Mouse (Mus musculus): ENCODE measurements around the gene Ccdc54. TPM values are rescaled to one million over a fixed set of nuclear protein-coding genes. Genes with fewer than 3 reads are reported as not detected.
A peak's percentile ranks its signal among the peaks of the same experiment; 100 is the strongest.

Gene Ccdc54
- polyA plus RNA-seq (2015; fragmentation: Nextera tagmentation; extraction: Ambion mirVana), result not detected in 2 replicates

- Histone ChIP-seq H3K36me3 (no peaks in the 10 kb centered on the region), H3K4me3 (no peak within 1 kb of the TSS), H3K4me1 (peaks cover 4% of the 10 kb centered on the region), H3K27ac (replicated peaks) (no peak within 1 kb of the TSS), H3K27me3 (no peaks in the 10 kb centered on the region), H3K4me2 (replicated peaks) (no peak within 1 kb of the TSS), H3K9ac (replicated peaks) (no peak within 1 kb of the TSS), H3K9me3 (no peaks in the 10 kb centered on the region)
- ATAC-seq (replicated peaks), result no peak
These were observed at the start of gene Ccdc54 for GRCm38 (mm10) chr16:50591054-50591453. Gene Ccdc54, minus strand, starts transcription at chr16:50591154.

DNA sequence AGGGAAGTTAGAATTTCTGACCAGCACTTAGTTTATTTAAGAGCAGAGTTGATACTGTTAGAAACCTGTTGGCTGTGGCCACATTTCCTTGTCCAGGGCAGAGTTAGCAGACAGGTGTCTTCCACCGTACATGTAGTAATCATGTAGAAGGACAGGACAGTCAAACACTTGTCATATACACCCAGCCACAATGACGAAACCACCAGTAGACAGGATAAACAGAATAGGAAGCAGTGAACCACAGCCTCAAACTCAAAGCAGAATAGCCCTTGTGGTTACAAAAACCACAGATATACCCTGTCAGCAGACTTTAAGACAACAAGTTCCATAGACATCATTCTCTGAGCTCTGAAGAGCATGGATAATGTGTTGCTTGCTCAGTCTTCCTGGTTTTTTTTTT lies 41.6 kb upstream of the Ccdc54 start:
- 91% methylated on average over 2 of the region's 2 CpGs for WGBS
- ATAC-seq (replicated peaks), result no peak
- Histone ChIP-seq H3K4me3 (no peak overlapping the region), H3K27ac (replicated peaks) (no peak overlapping the region), H3K4me1 (no peaks in the 10 kb centered on the region), H3K9ac (replicated peaks) (no peak overlapping the region), H3K36me3 (no peaks in the 10 kb centered on the region), H3K9me3 (no peaks in the 10 kb centered on the region), H3K27me3 (no peaks in the 10 kb centered on the region), H3K4me2 (replicated peaks) (no peak overlapping the region)

GRCm38 (mm10) chr16:50615569-50615968 lies 24.6 kb upstream of the Ccdc54 start:
- H3K4me3 ChIP-seq, result no peak overlapping the region
- no peak overlapping the region for H3K4me2 ChIP-seq (replicated peaks)
- WGBS, result 6% methylated on average over 7 of the region's 7 CpGs
- peak; percentile 87 for ATAC-seq (replicated peaks)
- peak overlapping the region; percentile 72 for H3K27ac ChIP-seq (replicated peaks)
- no peaks in the 10 kb centered on the region for H3K27me3 ChIP-seq
- H3K36me3 ChIP-seq, result no peaks in the 10 kb centered on the region
- H3K9ac ChIP-seq (replicated peaks), result no peak overlapping the region
- no peaks in the 10 kb centered on the region for H3K4me1 ChIP-seq
- H3K9me3 ChIP-seq, result no peaks in the 10 kb centered on the region

DNA sequence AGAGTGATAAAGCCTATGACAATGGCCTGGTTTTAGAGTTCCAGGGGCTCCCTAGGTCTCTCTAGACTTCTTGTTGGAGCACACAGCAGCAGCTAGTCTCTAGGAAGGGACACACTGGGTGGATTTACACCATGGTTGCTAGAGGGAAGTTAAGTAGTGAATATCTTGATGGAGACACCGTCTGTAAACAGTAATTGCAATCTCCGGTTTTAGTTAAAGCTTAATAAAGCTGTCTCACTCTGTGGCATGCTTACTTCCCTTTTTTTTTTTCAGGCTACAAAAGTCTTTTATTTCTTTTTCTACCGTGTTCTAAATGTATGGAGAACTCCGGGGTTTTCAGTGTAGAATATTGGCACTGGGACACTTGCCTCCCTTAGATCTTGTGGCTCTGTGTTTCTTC lies 22.0 kb upstream of the Ccdc54 start:
- H3K36me3 ChIP-seq, result no peaks in the 10 kb centered on the region
- H3K9ac ChIP-seq (replicated peaks), result no peak overlapping the region
- no peak overlapping the region for H3K4me2 ChIP-seq (replicated peaks)
- WGBS, result 41% methylated on average over 4 of the region's 4 CpGs
- no peaks in the 10 kb centered on the region for H3K9me3 ChIP-seq
- no peak for ATAC-seq (replicated peaks)
- 0 out of 2 replicates have a peak, but pooled peaks cover 4% of the 10 kb centered on the region for H3K4me1 ChIP-seq
- H3K4me3 ChIP-seq, result no peak overlapping the region
- no peaks in the 10 kb centered on the region for H3K27me3 ChIP-seq
- no peak overlapping the region for H3K27ac ChIP-seq (replicated peaks)

DNA sequence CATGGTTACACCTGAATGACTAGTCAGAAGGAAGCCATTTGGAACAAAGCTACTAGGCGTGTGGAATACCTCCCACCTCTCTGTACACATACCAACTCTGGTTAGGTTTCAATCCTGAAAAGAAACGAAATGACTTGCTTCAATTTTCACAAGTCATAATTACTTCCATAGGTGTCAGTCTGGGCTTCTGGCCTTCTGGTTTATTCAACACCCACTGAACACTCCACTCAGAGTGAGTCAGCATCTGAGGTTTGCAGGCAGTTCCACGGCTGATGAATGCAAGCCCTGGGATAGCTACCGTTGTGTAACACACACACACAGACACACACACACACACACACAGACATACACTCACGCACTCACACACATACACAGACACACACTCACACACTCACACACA lies 19.6 kb upstream of the Ccdc54 start:
- H3K4me1 ChIP-seq, result 0 out of 2 replicates have a peak, but pooled peaks cover 6% of the 10 kb centered on the region
- ATAC-seq (replicated peaks), result no peak
- H3K9ac ChIP-seq (replicated peaks), result no peak overlapping the region
- WGBS, result 81% methylated on average over 5 of the region's 5 CpGs
- H3K4me3 ChIP-seq, result no peak overlapping the region
- H3K36me3 ChIP-seq, result no peaks in the 10 kb centered on the region
- H3K27me3 ChIP-seq, result no peaks in the 10 kb centered on the region
- no peaks in the 10 kb centered on the region for H3K9me3 ChIP-seq
- H3K4me2 ChIP-seq (replicated peaks), result no peak overlapping the region
- H3K27ac ChIP-seq (replicated peaks), result no peak overlapping the region

DNA sequence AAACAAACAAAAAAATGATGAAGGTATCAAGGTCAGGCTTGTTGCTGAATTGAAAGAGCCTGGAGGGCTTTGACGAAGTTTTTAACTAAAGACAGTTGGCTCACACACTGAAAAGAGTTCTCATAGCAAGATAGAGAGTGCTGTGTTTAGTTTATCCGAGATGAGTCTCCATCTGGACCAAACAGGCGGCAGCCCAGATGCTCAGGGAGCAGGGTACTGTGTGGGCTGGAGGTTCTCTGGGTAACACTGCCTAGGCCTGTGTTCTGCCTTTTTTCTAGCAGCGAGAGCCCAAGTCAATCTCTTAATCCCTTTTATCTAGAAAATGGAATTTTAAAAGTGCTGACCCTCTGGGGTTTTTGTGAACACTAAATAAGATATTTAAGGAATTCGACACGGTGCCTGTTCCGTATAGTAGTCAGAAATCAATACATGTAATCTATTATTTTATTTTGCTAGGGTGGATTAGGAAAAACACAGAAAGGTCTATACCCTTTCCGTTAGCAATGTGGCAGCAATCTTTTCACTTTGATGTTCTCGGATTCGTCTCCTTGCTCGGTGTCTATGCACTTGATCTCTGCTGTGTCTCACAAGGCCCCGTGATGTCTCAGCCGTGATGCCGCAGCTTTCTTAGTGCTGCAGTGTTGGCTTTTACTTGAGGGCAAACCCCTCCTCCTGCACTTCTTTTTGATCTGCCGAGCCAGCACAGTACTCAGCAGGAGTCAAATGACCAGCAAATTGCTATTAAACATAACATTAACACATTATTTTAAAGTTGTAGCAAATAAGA lies 17.0 kb upstream of the Ccdc54 start:
- Histone ChIP-seq H3K4me3 (no peak overlapping the region), H3K27me3 (no peaks in the 10 kb centered on the region), H3K36me3 (no peaks in the 10 kb centered on the region), H3K4me2 (replicated peaks) (no peak overlapping the region), H3K9ac (replicated peaks) (no peak overlapping the region), H3K4me1 (0 out of 2 replicates have a peak, but pooled peaks cover 6% of the 10 kb centered on the region), H3K9me3 (no peaks in the 10 kb centered on the region), H3K27ac (replicated peaks) (no peak overlapping the region)
- peak; percentile 80; the same call in 1 of the 2 replicates for ATAC-seq (replicated peaks)
- 44% methylated on average over 15 of the region's 15 CpGs for WGBS

- H3K4me3 ChIP-seq, result no peak overlapping the region
- WGBS, result 77% methylated on average over 11 of the region's 11 CpGs
- H3K9ac ChIP-seq (replicated peaks), result no peak overlapping the region
- H3K36me3 ChIP-seq, result no peaks in the 10 kb centered on the region
- no peak overlapping the region for H3K27ac ChIP-seq (replicated peaks)
- no peaks in the 10 kb centered on the region for H3K9me3 ChIP-seq
- no peak overlapping the region for H3K4me2 ChIP-seq (replicated peaks)
- H3K4me1 ChIP-seq, result 0 out of 2 replicates have a peak, but pooled peaks cover 6% of the 10 kb centered on the region
- ATAC-seq (replicated peaks), result no peak
- H3K27me3 ChIP-seq, result no peaks in the 10 kb centered on the region
These were observed 13.9 kb upstream of the Ccdc54 start for GRCm38 (mm10) chr16:50604826-50605225.

DNA sequence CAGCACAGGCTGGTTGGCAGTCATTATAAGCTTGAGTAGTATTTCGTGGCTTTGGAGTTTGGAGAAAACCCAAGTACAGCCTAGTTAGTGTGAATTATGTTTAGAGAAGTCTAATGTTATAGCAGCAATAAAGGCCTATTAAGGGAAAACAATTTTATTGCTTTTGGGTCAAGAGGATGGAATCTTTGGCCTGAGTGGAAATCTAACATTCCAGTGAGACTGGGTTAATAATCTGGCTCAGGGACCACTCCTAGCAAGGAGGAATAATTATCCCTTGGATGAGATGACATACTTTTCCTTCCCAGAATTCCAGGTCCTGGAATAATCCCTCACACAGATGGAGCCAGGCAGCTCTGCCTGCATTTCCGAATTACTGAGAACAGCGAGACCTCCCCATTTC lies 11.0 kb upstream of the Ccdc54 start:
- no peak for ATAC-seq (replicated peaks)
- no peak overlapping the region for H3K4me2 ChIP-seq (replicated peaks)
- H3K9ac ChIP-seq (replicated peaks), result no peak overlapping the region
- no peaks in the 10 kb centered on the region for H3K36me3 ChIP-seq
- H3K27me3 ChIP-seq, result no peaks in the 10 kb centered on the region
- no peaks in the 10 kb centered on the region for H3K4me1 ChIP-seq
- H3K27ac ChIP-seq (replicated peaks), result no peak overlapping the region
- no peaks in the 10 kb centered on the region for H3K9me3 ChIP-seq
- 76% methylated on average over 3 of the region's 3 CpGs for WGBS
- H3K4me3 ChIP-seq, result no peak overlapping the region

- no peak for ATAC-seq (replicated peaks)
These were observed 9.7 kb upstream of the Ccdc54 start for GRCm38 (mm10) chr16:50600665-50601064.

DNA sequence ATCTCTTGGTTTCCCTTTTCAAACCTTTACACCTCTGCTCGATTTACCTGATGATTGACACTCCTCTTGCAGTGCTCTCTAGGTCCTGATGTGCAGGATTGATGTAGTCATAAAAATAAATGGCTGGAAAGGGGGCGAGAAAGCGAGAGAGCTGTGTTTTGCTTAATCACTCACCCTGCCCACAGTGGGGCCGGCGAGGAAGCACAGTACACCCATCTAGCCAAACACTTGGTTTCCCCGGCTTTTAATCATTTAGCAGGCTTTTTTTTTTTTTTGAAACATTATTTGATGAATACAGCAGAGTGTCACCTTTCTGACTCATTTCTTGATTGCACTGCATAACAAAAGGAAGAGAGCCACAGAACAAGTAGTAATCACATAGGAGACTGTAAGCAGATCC lies 5.7 kb upstream of the Ccdc54 start:
- Histone ChIP-seq H3K9me3 (no peaks in the 10 kb centered on the region), H3K27me3 (no peaks in the 10 kb centered on the region), H3K9ac (replicated peaks) (no peak overlapping the region), H3K4me3 (no peak overlapping the region), H3K4me1 (no peaks in the 10 kb centered on the region), H3K27ac (replicated peaks) (no peak overlapping the region), H3K36me3 (no peaks in the 10 kb centered on the region), H3K4me2 (replicated peaks) (no peak overlapping the region)
- 74% methylated on average over 6 of the region's 6 CpGs for WGBS
- no peak for ATAC-seq (replicated peaks)

More at GRCm38 (mm10) chr16:50600665-50601064, 9.7 kb upstream of the Ccdc54 start:
- no peak overlapping the region for H3K4me3 ChIP-seq
- WGBS, result 85% methylated on average over 3 of the region's 3 CpGs
- H3K36me3 ChIP-seq, result no peaks in the 10 kb centered on the region
- no peaks in the 10 kb centered on the region for H3K4me1 ChIP-seq
- no peaks in the 10 kb centered on the region for H3K9me3 ChIP-seq
- H3K27me3 ChIP-seq, result no peaks in the 10 kb centered on the region
- no peak overlapping the region for H3K9ac ChIP-seq (replicated peaks)
- no peak overlapping the region for H3K4me2 ChIP-seq (replicated peaks)
- no peak overlapping the region for H3K27ac ChIP-seq (replicated peaks)

DNA sequence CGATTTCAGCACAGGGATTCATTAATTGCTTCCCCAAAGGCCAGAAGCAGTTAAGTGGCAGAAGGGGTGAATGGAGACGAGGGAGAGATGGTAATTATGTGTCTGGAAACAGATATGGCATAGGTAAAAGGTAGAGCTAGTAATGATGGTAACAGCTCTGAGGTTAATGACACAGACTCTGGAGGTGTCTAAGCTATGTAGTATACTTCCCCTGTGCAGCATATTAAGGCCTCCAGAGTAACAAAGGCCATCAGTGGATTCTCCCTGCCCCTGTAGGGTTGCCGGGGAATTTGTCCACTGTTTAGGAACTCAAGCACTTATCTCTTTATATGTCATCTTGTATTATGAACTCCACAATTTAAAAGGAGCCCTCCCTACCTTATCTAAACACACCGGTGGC lies 5.2 kb upstream of the Ccdc54 start:
- no peaks in the 10 kb centered on the region for H3K27me3 ChIP-seq
- no peaks in the 10 kb centered on the region for H3K36me3 ChIP-seq
- ATAC-seq (replicated peaks), result 0 out of 2 replicates have a peak, but pooled peaks have one; percentile 29
- WGBS, result 55% methylated on average over 4 of the region's 4 CpGs
- no peak overlapping the region for H3K27ac ChIP-seq (replicated peaks)
- no peaks in the 10 kb centered on the region for H3K9me3 ChIP-seq
- no peak overlapping the region for H3K9ac ChIP-seq (replicated peaks)
- H3K4me1 ChIP-seq, result no peaks in the 10 kb centered on the region
- H3K4me3 ChIP-seq, result no peak overlapping the region
- H3K4me2 ChIP-seq (replicated peaks), result no peak overlapping the region

DNA sequence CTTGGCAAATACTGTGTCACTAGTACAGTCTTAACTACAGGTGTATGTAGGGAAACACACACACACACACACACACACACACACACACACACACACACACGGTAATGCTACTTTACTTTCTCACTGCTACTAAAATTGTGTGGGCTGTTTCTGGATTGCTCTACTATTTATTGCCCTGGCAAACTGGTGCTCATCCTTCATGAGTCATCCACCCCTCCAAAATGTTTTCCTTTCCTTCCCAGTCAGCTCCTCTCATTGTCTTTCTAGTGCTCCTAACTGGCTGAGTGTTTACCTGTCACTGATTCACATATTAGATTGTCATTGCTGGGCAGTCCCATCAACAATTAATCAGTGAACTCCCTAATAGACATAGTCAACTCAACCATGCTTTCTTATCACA lies 3.9 kb upstream of the Ccdc54 start:
- Histone ChIP-seq H3K36me3 (no peaks in the 10 kb centered on the region), H3K27me3 (no peaks in the 10 kb centered on the region), H3K9ac (replicated peaks) (no peak overlapping the region), H3K4me2 (replicated peaks) (no peak overlapping the region), H3K9me3 (no peaks in the 10 kb centered on the region), H3K4me1 (no peaks in the 10 kb centered on the region), H3K4me3 (no peak overlapping the region), H3K27ac (replicated peaks) (no peak overlapping the region)
- WGBS, result 100% methylated on average over 1 of the region's 1 CpGs
- ATAC-seq (replicated peaks), result no peak

DNA sequence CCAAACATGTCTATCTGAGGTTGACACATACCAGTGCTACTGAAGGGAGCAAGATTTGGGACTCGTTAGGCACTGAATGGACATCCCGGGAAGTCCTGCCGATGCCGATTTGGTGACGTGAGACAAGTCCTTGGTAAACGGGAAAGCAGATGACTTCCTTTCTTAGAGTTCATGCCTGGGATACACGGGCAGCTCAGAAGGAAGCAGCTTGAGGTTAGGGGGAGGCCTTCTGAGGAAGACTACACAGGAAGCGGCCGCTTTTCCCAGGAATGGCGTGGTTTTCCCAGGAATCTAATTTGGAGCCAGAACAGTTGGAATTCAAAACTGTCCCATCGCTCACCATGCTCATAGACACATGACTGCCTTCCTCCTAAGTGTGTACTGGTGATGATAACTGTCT lies 2.4 kb upstream of the Ccdc54 start:
- Histone ChIP-seq H3K4me2 (replicated peaks) (no peak overlapping the region), H3K36me3 (no peaks in the 10 kb centered on the region), H3K9ac (replicated peaks) (no peak overlapping the region), H3K4me3 (no peak overlapping the region), H3K27ac (replicated peaks) (no peak overlapping the region), H3K4me1 (no peaks in the 10 kb centered on the region), H3K27me3 (no peaks in the 10 kb centered on the region), H3K9me3 (no peaks in the 10 kb centered on the region)
- 86% methylated on average over 11 of the region's 11 CpGs for WGBS
- no peak for ATAC-seq (replicated peaks)
